Mouse (Mus musculus) limb, embryonic 10.5 days (tissue): ENCODE data around the gene Hoxa7. TPM values are rescaled to one million over a fixed set of nuclear protein-coding genes. Genes with fewer than 3 reads are reported as not detected.

Experiments
- DNase-seq: peaks from one replicate; pipeline ENCODE4 v3.0.0-alpha.2; 2017; ENCODE audit warnings: low spot score
- H3K27ac ChIP-seq: fragments of 300-500 bp; sonication (generic); 2 replicates; pipeline ENCODE4 v1.5.1; 2016; ENCODE audit warnings: mild to moderate bottlenecking
- H3K27me3 ChIP-seq: fragments of 300-500 bp; sonication (generic); 2 replicates; pipeline ENCODE4 v1.6.1; 2016; ENCODE audit warnings: low read depth, mild to moderate bottlenecking; ENCODE audit not compliant: poor library complexity, severe bottlenecking
- H3K36me3 ChIP-seq: fragments of 300-500 bp; sonication (generic); 2 replicates; pipeline ENCODE4 v1.6.1; 2016; ENCODE audit warnings: mild to moderate bottlenecking, moderate library complexity
- H3K4me1 ChIP-seq: fragments of 300-500 bp; sonication (generic); 2 replicates; pipeline ENCODE4 v1.6.1; 2016
- H3K4me3 ChIP-seq: fragments of 300-500 bp; sonication (generic); 2 replicates; pipeline ENCODE4 v1.5.1; 2016; ENCODE audit warnings: mild to moderate bottlenecking, moderate library complexity
- H3K9me3 ChIP-seq: fragments of 300-500 bp; sonication (generic); replicated peaks from 2 replicates; pipeline ENCODE4 v1.6.1; 2016; ENCODE audit warnings: mild to moderate bottlenecking
- WGBS: fragments of 180-500 bp; shearing (Covaris S2); methylation state at CpG from one replicate; pipeline ENCODE4 v1.1.7; 2016; 5-methylcytosine and 5-hydroxymethylcytosine counted together
- polyA plus RNA-seq: library from polyadenylated mRNA; unstranded; fragments of >200 nt; fragmentation: Nextera tagmentation; extraction: Ambion mirVana; gene quantifications from 2 replicates; pipeline ENCODE4 v1.2.1, GENCODE M21; 2016

The Hoxa7 gene
- polyA plus RNA-seq, 1 experiment from 2014 or later: 24.8 TPM

DNA sequence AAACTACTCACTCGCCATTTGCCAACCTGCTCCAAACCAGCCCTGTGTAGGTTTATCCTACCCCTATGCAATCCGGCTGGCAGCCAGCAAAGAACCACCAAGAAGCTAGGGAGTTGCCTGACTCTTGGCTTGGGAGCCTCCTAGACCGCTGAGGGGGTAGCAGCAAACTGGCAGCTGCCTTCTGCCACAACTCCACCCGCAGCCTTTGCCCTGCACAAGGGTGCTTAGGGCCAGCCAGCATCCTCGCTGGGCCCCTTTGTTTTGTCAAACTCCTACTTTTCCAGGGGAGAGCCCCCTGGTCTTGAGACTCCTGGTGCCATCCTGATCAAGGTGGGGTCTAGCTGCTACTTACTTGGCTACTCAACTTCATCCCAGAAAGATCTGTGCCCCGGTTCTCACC is 37.0 kb downstream of the Hoxa7 start:
- WGBS: 13% methylated on average over 6 of the region's 6 CpGs
- Histone ChIP-seq H3K9me3 (no peaks in the 10 kb centered on the region), H3K4me1 (peaks cover 95% of the 10 kb centered on the region), H3K27me3 (peaks cover 86% of the 10 kb centered on the region), H3K36me3 (peaks cover 46% of the 10 kb centered on the region), H3K4me3 (0 out of 2 replicates have a peak overlapping the region, but pooled peaks have one; percentile 28), H3K27ac (peak overlapping the region; percentile 63)
- DNase-seq: peak; percentile 45

DNA sequence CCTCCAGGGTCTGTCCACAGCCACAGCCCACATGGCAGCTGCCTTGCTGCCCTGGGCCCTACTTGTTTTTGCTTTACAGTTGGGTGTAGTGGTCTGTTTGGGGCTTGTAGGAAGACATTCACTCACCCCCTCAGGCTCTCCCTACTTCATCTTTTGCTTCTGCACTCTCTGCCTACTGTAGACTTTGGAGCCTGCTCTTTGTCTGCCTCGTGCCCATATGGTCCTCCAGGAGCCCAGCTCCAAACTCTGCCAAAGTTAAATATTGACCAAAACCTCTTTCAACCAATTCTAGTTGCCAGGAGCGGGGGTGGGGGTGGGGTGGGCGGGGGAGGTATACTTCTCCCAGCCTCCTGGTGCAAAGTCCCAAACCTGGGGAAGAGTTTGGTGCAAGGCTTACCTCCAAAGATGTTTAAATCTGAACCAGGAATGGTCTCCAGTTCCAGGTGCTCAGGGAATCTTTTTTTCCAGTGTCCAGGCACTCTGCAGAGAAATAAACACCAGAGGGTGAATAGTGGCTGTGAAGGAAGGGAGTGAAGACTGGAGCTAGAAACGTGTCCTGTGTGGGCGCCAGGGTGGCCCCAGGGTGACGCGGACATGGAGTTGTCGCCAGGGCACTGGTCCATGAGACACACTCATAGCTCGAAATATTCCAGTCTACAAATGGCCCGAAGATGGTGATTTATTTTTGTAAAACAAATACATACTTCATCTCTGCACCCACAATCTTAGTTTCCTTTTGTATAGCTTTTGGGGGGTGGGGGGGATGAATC is 38.2 kb downstream of the Hoxa7 start:
- Histone ChIP-seq H3K4me3 (peak overlapping the region; percentile 3; the same call in 1 of the 2 replicates), H3K27me3 (peaks cover 86% of the 10 kb centered on the region), H3K36me3 (peaks cover 34% of the 10 kb centered on the region), H3K27ac (peak overlapping the region; percentile 63; the same call in 1 of the 2 replicates), H3K9me3 (no peaks in the 10 kb centered on the region), H3K4me1 (peaks cover 95% of the 10 kb centered on the region)
- DNase-seq: peak; percentile 46
- WGBS: 21% methylated on average over 10 of the region's 10 CpGs

DNA sequence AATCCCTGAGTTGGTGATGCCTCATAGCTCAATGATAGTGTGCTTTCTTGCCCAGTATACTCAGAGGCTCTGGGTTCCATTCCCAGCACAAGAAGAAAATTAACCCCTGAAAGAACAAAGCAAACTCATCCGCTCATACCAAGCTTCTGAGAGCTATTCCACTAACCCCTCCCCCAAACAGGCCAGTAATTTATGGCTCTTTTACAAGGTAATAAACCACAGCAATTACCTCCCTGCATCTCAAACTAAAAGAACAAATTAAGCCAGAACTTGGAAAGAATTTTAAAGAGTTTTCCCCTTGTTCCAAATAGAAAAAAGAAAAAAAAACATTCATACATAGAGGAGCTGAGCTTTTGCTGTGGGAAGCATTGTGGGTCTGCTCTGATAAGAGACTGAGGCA is 38.9 kb downstream of the Hoxa7 start:
- H3K27ac ChIP-seq: 0 out of 2 replicates have a peak overlapping the region, but pooled peaks have one; percentile 63
- peaks cover 32% of the 10 kb centered on the region for H3K36me3 ChIP-seq
- H3K27me3 ChIP-seq: peaks cover 86% of the 10 kb centered on the region
- DNase-seq: no peak
- 8% methylated on average over 1 of the region's 1 CpGs for WGBS
- peak overlapping the region; percentile 3; the same call in 1 of the 2 replicates for H3K4me3 ChIP-seq
- no peaks in the 10 kb centered on the region for H3K9me3 ChIP-seq
- H3K4me1 ChIP-seq: peaks cover 95% of the 10 kb centered on the region

DNA sequence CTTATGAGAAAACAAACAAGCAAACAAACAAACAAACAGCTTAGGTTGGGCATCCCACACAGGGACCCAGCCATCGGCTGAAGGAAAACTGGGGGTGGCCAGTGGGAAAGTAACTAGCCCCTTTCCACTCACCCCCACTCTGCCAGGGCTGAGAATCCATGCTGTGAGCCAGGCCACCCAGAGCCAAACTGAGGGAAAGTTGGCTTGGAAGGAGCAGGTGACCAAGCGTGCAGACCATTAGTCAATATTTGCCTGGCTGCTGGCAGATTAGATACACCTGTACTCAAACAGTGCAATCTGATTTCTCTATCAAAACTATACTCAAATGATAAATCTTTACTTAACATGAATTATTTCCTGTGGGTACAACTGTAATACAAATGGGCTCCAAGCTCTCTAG is 39.6 kb downstream of the Hoxa7 start:
- Histone ChIP-seq H3K4me1 (peaks cover 100% of the 10 kb centered on the region), H3K4me3 (no peak overlapping the region), H3K27ac (no peak overlapping the region), H3K27me3 (peaks cover 86% of the 10 kb centered on the region), H3K36me3 (peaks cover 29% of the 10 kb centered on the region), H3K9me3 (no peaks in the 10 kb centered on the region)
- 28% methylated on average over 2 of the region's 2 CpGs for WGBS
- no peak for DNase-seq

DNA sequence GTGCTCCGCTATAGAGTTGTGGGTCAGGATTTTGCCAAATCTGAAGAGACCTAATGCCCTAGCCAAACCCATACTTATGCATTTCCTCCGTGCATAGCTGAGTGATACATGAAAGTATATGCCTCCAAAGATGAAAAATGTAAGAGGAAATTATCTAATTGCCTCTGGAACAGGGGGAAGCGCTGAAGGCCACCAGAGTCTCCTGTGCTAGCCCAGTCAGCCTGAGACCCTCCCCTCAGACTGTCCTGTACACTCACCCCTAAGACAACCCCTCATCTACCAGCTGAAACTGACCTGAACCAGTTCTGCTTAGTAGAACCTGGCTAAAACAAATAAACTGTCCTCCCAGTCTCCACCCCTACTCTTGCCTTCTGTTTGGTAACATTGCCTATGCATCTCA is 40.9 kb downstream of the Hoxa7 start:
- H3K4me1 ChIP-seq: peaks cover 100% of the 10 kb centered on the region
- 8% methylated on average over 3 of the region's 3 CpGs for WGBS

DNA sequence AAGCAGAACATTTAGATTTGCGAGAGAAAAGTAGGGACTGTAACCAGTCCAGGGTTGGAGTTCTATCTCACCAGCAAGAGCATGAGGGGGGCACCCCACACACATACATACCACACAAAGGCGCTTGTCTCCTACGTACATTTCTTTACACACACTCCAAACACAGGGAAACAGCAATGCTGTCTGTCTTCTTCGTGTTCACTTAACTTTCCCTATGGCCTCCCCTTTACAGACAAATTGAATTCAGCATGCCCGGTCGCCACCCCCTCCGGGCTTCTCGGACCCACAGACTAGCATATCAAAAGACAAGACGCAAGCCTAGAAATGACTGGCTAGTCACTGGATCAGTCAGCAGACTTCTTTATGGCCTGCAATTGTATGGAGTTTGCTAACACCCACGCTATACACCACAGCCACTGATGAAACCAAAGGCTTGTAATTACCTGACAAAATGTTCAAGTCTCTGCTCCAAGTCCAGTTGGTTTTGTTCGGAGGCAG is 41.4 kb downstream of the Hoxa7 start:
- 4% methylated on average over 11 of the region's 11 CpGs for WGBS
- peaks cover 20% of the 10 kb centered on the region for H3K36me3 ChIP-seq
- peak overlapping the region; percentile 65 for H3K4me3 ChIP-seq
- no peaks in the 10 kb centered on the region for H3K9me3 ChIP-seq
- no peak for DNase-seq
- H3K27ac ChIP-seq: peak overlapping the region; percentile 90
- peaks cover 86% of the 10 kb centered on the region for H3K27me3 ChIP-seq
- peaks cover 100% of the 10 kb centered on the region for H3K4me1 ChIP-seq

More for the DNA sequence above, 40.9 kb downstream of the Hoxa7 start:
- Histone ChIP-seq H3K27me3 (peaks cover 82% of the 10 kb centered on the region), H3K27ac (peak overlapping the region; percentile 90; the same call in 1 of the 2 replicates), H3K9me3 (no peaks in the 10 kb centered on the region), H3K36me3 (peaks cover 20% of the 10 kb centered on the region), H3K4me3 (peak overlapping the region; percentile 65; the same call in 1 of the 2 replicates)
- no peak for DNase-seq

DNA sequence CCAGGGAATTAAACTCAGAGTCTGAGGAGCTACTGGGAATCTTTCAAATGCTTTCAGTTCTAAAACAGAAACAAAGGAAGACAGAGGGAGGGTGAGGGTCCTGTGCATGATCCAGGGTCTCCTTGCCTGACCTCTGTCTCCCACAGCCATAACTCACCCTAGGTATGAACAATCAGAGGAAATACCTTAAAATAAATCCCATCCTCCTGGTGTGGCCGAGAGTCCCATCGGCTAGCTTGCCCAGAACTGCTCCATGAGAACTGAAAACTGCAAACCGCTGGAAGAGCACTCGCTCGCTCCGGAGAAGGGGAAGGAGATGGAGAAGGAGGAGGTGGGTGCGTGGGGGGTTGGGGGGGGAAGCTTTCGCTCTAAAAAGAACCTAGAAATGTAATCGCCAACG is 42.0 kb downstream of the Hoxa7 start:
- Histone ChIP-seq H3K27ac (peak overlapping the region; percentile 90), H3K4me1 (peaks cover 100% of the 10 kb centered on the region), H3K4me3 (peak overlapping the region; percentile 65), H3K9me3 (no peaks in the 10 kb centered on the region), H3K27me3 (peaks cover 89% of the 10 kb centered on the region), H3K36me3 (peaks cover 20% of the 10 kb centered on the region)
- 2% methylated on average over 10 of the region's 10 CpGs for WGBS
- DNase-seq: no peak

DNA sequence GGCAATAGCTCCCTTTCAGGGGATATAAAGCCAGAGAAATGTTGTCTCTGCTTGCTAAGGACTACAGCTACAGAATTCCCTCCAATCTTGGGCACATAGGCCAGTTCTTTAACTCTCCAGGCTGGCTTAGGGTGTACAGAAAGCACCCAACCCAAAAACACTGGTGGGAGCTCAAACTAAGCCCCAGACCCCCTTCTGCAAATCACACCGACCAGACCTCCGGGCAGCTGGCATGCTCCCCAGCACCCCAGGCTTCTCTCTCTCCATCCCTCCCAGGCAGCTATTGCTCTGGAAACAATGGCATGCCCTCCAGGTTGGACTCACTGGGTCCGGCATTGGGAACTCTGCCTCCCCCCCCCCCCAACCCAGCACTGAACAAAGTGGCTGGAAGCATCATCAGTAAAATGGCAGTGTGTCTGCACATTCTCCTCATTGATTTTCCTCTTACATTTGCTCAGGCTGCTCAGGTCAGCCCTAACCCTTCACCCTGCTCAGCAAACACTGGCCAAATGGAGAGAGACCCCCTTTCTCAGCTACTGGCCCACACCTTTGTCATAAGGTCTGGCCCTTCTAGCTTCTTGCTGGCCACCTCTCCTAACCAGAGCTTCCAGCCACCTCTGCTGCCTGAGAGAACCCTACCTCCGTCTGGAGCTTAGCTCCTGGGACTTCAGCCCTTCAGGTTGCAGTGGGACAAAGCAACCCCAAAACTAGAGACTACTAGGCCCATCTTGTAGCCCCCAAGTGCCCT is 42.6 kb downstream of the Hoxa7 start:
- H3K9me3 ChIP-seq: no peaks in the 10 kb centered on the region
- WGBS: 6% methylated on average over 4 of the region's 4 CpGs
- H3K36me3 ChIP-seq: peaks cover 20% of the 10 kb centered on the region
- H3K27ac ChIP-seq: peak overlapping the region; percentile 90
- H3K27me3 ChIP-seq: peaks cover 86% of the 10 kb centered on the region
- H3K4me3 ChIP-seq: peak overlapping the region; percentile 65
- DNase-seq: peak; percentile 51
- peaks cover 100% of the 10 kb centered on the region for H3K4me1 ChIP-seq

DNA sequence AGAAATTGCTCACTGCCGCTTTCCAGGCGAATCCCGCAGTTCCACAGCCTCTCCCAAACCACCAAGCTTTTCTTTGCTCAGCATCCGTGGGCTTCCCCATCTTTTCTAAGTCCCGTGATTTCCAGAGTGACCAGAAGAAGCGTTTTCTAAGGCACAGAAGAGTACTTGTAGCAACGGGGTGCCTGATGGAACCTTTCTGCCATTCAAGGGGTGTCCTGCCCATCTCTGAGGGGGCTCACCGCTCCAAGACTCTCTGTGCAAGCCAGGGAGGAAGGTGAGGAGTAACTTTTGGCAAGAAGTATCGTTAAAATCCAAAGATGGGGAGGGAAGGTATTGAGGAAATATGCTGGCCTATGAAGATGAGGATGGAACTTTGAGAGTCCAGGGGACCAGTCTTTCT is 43.8 kb downstream of the Hoxa7 start:
- H3K36me3 ChIP-seq: peaks cover 16% of the 10 kb centered on the region
- H3K27ac ChIP-seq: peak overlapping the region; percentile 90
- peaks cover 84% of the 10 kb centered on the region for H3K27me3 ChIP-seq
- peaks cover 100% of the 10 kb centered on the region for H3K4me1 ChIP-seq
- 1% methylated on average over 9 of the region's 9 CpGs for WGBS
- peak; percentile 55 for DNase-seq
- peak overlapping the region; percentile 65 for H3K4me3 ChIP-seq
- H3K9me3 ChIP-seq: no peaks in the 10 kb centered on the region

DNA sequence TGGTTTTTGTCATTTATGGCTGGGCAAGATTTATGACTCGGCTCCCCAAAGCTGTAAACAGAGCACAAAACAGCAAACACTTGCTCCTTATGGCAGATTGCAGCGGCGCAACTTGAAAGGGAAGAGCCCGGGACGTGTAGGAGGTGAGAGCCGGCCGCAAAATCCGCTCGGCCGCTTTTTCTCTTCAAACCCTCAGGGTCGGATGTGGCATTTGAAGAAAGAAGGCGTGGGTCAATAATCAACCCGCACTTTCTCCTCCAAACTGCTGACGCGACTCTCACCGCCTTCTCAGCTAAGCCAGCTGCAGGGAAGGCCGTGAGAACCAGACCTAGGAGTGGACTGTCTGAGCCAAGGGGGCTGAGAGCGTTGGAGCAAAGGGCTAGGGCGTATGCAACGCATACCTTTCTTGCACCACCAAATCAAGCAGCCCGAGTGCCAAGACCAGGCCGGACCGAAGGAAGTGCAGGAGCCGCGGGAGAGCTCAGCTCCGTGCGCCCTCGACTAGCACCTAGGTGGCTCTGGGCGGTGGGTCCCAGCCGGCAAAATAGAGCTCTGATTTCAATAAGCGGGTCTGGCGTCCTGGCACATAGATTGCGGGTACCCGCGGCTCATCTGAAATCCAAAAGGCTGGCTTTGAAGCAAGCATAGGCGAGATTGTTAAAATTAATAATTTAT is 44.5 kb downstream of the Hoxa7 start, which contains the start of gene 5730596B20Rik:
Gene 5730596B20Rik, plus strand, starts transcription at position 438 of the 675 bp plus-strand sequence.
- peak; percentile 79 for DNase-seq
- Histone ChIP-seq H3K4me1 (peaks cover 100% of the 10 kb centered on the region), H3K4me3 (peak within 1 kb of the TSS; percentile 65), H3K27me3 (peaks cover 85% of the 10 kb centered on the region), H3K27ac (peak within 1 kb of the TSS; percentile 90), H3K9me3 (no peaks in the 10 kb centered on the region), H3K36me3 (peaks cover 17% of the 10 kb centered on the region)
- under 1% methylated on average over 36 of the region's 36 CpGs for WGBS

DNA sequence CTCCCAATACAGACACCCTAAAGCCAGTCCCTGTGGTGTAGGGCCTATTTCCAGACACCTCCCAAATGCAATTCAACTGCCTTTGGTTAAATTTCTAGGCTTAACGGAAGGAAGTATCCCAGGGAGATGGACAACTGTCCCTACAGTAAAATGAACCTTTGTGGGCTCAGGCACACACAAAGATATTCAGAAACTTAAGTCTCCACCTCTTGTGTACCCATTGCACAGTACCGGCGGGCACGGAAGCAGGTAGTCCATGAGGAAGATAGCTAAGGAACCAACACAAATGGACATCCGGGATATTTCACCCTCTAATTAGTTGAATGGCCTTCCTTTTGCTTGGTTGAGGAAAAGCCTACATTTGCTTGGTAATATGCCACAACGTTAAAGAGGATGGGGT is 45.3 kb downstream of the Hoxa7 start:
- Histone ChIP-seq H3K4me1 (peaks cover 100% of the 10 kb centered on the region), H3K36me3 (peaks cover 13% of the 10 kb centered on the region), H3K9me3 (no peaks in the 10 kb centered on the region), H3K27ac (peak overlapping the region; percentile 90), H3K4me3 (peak overlapping the region; percentile 65), H3K27me3 (peaks cover 85% of the 10 kb centered on the region)
- DNase-seq: peak; percentile 54
- WGBS: 1% methylated on average over 6 of the region's 6 CpGs

DNA sequence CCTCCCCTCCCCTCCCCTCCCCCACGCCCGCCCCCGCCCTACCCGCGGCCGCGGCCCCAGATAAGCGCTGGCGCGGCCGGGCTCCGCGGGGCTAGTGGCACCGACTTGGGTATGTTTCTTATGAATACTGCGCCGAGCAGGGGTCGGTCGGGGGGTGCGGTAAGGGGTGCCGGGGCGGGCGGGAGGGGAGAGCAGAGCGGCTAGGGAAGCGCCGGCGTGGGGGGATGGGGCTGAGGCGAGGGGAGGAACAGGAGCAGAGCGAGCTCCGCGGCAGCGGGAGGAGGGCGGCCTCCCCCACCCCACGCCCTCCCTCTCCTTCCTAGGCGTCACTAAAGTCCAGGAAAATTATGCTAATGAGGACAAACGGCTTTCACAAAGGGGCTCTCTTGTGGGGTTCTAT is 45.8 kb downstream of the Hoxa7 start:
- Histone ChIP-seq H3K4me3 (peak overlapping the region; percentile 65), H3K9me3 (no peaks in the 10 kb centered on the region), H3K36me3 (peaks cover 8% of the 10 kb centered on the region), H3K27me3 (peaks cover 85% of the 10 kb centered on the region), H3K4me1 (peaks cover 100% of the 10 kb centered on the region), H3K27ac (peak overlapping the region; percentile 90)
- WGBS: 2% methylated on average over 20 of the region's 35 CpGs
- DNase-seq: peak; percentile 73
